Mouse (Mus musculus): ENCODE measurements around the gene Ano6. TPM values are rescaled to one million over a fixed set of nuclear protein-coding genes. Genes with fewer than 3 reads are reported as not detected.

Ano6 gene
- polyA plus RNA-seq, 1 experiment from 2014 or later = 7.8 TPM

DNA sequence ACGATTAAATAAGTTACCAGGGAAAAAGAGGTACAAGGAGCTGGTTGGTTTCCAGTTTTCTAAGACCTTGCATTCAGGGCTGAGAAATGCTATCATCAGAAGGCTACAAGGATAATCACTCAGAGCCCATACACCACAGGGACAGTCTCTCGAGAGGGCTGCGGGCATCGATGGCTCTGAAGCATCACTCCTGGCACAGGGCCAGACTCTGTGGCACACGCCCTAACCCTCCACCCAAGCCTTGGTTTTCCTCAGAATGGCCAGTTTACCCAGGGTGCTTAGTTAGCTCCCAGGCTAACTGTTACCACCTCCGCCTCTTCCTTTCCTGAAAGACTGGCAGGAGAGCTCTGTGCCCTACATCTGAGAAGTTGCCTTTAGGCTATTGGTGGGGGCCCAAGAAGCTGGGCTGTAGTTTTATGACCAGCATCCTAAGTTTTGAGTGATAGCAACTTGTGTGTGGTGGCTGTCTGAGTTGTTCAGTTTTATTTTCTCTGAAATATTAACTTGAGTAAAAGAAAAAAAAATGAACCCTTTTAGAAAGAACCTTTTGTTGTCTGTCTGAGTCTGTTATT, 57.9 kb downstream of the Ano6 start:
- ATAC-seq (ENCODE audit: low read depth) (peak; percentile 45; the same call in 1 of the 2 replicates), DNase-seq (no peak)
- Histone ChIP-seq H3K27ac (no peak overlapping the region), H3K9me3 (replicated peaks) (no peaks in the 10 kb centered on the region), H3K4me1 (replicated peaks) (peaks cover 42% of the 10 kb centered on the region), H3K27me3 (no peaks in the 10 kb centered on the region), H3K4me3 (replicated peaks) (no peak overlapping the region), H3K9ac (no peak overlapping the region), H3K36me3 (no peaks in the 10 kb centered on the region), H3K4me2 (no peak overlapping the region)
- WGBS (ENCODE audit: insufficient replicate concordance) = 58% methylated on average over 6 of the region's 6 CpGs

DNA sequence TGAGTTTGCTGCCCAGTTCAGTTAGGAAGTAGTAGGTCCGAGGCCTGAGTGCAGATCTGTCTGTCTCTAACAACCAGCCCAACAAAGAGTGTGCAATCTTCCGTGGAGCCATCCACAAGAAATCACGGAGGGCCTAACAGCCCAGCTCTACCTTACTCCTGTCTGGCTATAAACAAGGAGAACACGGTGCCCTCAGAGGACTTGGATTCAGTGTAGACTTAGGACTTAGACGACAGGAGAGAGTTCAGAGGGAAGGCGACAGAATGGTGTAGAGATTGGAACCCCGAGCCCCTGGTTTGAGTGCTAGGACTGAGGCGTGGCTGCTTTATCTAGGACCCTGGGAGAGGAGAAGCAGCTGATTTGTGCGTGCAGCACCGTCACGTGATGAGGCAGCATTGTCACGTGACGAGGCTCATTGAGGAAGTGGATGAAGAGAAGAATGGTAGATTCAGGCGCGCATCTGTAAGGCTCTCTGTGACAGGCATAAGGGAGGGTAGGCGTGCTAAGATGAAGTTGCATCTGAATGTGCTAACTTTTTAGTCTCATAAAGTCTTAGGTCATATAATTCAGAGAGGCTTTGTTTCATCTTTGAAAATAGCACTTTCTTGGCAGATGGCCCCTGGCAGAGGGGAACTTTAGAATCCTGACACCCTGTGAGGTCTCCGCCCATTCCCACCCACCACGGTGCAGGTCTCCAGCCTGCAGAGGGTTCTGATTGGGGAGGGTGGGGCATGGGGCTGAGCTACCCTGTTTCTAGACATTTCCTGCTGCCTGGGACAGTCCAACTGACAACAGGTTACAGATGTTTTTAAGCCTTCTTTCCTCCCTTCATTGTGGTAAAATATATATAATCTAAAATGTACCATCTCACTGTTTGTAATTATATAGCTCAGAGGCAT, 59.1 kb downstream of the Ano6 start:
- WGBS (ENCODE audit: insufficient replicate concordance) = 44% methylated on average over 18 of the region's 18 CpGs

DNA sequence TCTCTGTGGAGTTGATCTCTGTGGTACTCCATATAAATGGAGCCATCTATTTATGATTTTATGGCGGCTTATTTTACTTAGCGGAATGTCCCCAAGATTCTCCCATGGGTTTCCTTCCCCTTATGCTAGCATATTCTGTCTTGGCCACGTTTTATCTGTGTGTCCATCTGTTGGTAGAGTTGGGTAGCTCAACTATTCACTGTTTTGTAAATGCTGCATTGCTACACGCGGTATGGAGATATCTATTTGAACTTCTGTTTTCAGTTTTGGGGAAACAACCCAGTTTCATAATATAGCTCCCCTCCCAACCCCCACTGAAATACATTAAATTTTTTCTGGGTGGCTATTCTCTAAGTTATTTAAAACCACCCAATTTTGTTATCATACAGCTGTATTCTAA, 59.9 kb downstream of the Ano6 start:
- no peak overlapping the region for H3K9ac ChIP-seq
- DNase-seq (no peak), ATAC-seq (ENCODE audit: low read depth) (peak; percentile 70)
- peaks cover 42% of the 10 kb centered on the region for H3K4me1 ChIP-seq (replicated peaks)
- H3K4me3 ChIP-seq (replicated peaks) = no peak overlapping the region
- 27% methylated on average over 5 of the region's 5 CpGs for WGBS (ENCODE audit: insufficient replicate concordance)
- peaks cover 3% of the 10 kb centered on the region; the same call in 1 of the 2 replicates for H3K36me3 ChIP-seq
- no peaks in the 10 kb centered on the region for H3K9me3 ChIP-seq (replicated peaks)
- H3K4me2 ChIP-seq = peak overlapping the region; percentile 48
- H3K27ac ChIP-seq = peak overlapping the region; percentile 65
- no peaks in the 10 kb centered on the region for H3K27me3 ChIP-seq

More for the DNA sequence above, 59.1 kb downstream of the Ano6 start:
- H3K36me3 ChIP-seq = peaks cover under 1% of the 10 kb centered on the region; the same call in 1 of the 2 replicates
- H3K4me2 ChIP-seq = peak overlapping the region; percentile 48
- H3K27ac ChIP-seq = peak overlapping the region; percentile 45
- H3K4me3 ChIP-seq (replicated peaks) = peak overlapping the region; percentile 23
- no peak overlapping the region; the same call in 1 of the 2 replicates for H3K9ac ChIP-seq
- DNase-seq (peak; percentile 29), ATAC-seq (ENCODE audit: low read depth) (peak; percentile 83)
- H3K9me3 ChIP-seq (replicated peaks) = no peaks in the 10 kb centered on the region
- no peaks in the 10 kb centered on the region for H3K27me3 ChIP-seq
- H3K4me1 ChIP-seq (replicated peaks) = peaks cover 42% of the 10 kb centered on the region

DNA sequence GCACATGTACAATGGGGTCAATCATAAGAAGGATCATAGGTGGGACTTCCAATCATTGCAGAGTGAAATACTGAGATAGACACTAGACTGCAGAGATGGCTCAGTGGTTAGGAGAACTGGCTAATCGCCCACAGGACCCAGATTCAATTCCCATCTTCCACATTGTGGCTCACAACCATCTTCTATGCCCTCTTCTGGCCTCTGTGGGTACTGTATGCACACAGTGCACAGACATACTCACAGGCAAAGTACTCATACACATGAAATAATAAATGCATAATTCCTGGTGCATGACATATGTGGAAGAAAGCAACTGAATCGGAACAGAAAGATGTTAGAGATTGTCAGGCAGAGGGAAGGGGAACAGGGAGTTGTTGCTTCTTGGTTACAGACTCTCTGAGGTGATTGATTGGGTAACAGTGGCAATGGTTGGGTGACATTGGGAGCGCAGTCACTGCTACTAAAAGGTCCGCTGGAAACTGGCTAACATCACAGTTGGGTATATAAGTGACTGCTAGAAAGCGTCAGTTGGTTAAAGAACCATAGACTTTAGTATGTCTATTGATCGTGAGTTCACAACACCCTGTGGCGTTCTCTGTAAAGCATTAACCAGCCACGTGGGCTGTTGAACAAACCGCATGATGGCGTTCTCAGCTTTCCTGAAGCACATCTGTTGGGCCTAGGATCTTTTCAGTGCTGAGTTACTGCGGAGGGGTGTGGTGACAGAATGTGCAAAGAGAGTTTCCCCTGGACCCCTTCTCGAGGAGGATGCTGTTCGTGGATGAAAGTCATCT, 64.6 kb downstream of the Ano6 start:
- H3K9me3 ChIP-seq (replicated peaks) = no peaks in the 10 kb centered on the region
- peaks cover 19% of the 10 kb centered on the region for H3K4me1 ChIP-seq (replicated peaks)
- no peaks in the 10 kb centered on the region for H3K27me3 ChIP-seq
- no peak for DNase-seq
- peaks cover 3% of the 10 kb centered on the region; the same call in 1 of the 2 replicates for H3K36me3 ChIP-seq
- 72% methylated on average over 13 of the region's 13 CpGs for WGBS (ENCODE audit: insufficient replicate concordance)
- no peak overlapping the region for H3K9ac ChIP-seq
- H3K27ac ChIP-seq = no peak overlapping the region
- H3K4me3 ChIP-seq (replicated peaks) = no peak overlapping the region
- H3K4me2 ChIP-seq = no peak overlapping the region
- ATAC-seq (ENCODE audit: low read depth) = peak; percentile 50

DNA sequence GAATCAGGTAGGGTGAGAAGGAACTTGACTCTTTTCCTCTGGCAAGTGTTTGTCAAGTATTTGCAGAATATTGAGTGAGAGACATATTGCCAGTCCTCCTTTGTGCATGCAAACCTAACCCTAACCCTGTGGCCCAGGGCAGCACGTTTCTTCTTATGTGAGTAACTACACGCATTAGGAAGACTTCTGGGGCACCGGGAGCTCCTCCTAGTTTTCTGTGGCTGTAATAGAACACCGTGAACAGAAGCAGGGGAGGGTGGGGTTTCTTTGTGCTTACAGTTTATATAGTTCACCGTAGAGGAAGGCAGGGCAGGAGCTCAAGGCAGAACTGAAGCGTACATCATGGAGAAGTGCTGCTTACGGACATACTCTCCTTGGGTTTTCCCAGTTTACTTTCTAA, 65.3 kb downstream of the Ano6 start:
- ATAC-seq (ENCODE audit: low read depth) (no peak), DNase-seq (no peak)
- no peak overlapping the region for H3K27ac ChIP-seq

DNA sequence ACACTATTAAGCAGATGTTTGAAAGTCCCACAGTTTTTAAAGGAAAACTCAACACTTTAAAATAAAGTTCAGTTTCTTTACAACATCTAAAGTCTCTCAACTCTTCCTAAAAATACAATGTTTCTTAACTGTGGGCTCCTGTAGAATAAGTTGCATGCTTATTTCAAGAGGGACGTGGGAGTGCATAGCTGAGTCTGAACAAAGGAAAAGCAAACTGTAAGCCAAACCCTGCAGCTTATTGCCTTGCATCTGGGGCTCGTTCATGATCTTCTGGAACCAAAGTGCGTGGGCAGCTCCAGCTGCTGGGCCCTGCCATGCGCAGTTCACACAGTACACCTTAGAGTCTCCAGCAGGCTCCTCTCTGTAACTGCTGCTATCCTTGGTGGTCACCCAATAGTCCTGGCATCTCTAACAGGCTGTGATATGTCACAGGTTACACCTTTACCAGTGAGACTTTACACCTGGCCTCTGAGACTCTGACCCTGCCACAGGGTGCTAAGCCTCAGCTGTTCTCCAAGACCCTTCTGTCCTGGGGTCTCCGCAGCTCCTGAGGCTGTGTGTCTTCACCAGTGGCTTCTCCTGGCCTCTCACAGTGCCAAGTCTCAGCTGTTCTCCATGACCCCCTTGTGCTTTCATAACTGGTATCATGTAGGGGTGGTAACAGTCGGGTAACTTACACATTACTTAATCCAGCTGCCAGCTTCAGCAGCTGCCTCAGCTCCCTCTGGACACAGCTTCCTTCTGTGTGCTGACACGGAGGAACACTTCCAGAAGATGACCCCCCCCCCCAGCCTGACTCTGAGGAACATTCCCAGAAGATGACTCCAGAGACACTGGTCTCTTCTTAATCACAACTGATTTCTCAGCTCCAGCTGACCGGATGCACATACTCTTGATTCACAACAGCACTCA, 66.3 kb downstream of the Ano6 start:
- Histone ChIP-seq H3K9ac (no peak overlapping the region), H3K27me3 (no peaks in the 10 kb centered on the region), H3K27ac (no peak overlapping the region), H3K4me1 (replicated peaks) (peaks cover 9% of the 10 kb centered on the region; the same call in 1 of the 2 replicates), H3K4me2 (no peak overlapping the region), H3K4me3 (replicated peaks) (no peak overlapping the region), H3K36me3 (peaks cover 3% of the 10 kb centered on the region; the same call in 1 of the 2 replicates), H3K9me3 (replicated peaks) (no peaks in the 10 kb centered on the region)
- ATAC-seq (ENCODE audit: low read depth) (0 out of 2 replicates have a peak, but pooled peaks have one; percentile 25), DNase-seq (no peak)
- 68% methylated on average over 8 of the region's 8 CpGs for WGBS (ENCODE audit: insufficient replicate concordance)

More for the DNA sequence above, 65.3 kb downstream of the Ano6 start:
- Histone ChIP-seq H3K27me3 (no peaks in the 10 kb centered on the region), H3K36me3 (peaks cover 3% of the 10 kb centered on the region; the same call in 1 of the 2 replicates), H3K4me1 (replicated peaks) (peaks cover 12% of the 10 kb centered on the region), H3K9me3 (replicated peaks) (no peaks in the 10 kb centered on the region), H3K4me2 (no peak overlapping the region), H3K9ac (no peak overlapping the region), H3K4me3 (replicated peaks) (no peak overlapping the region)
- WGBS (ENCODE audit: insufficient replicate concordance) = 63% methylated on average over 7 of the region's 7 CpGs

DNA sequence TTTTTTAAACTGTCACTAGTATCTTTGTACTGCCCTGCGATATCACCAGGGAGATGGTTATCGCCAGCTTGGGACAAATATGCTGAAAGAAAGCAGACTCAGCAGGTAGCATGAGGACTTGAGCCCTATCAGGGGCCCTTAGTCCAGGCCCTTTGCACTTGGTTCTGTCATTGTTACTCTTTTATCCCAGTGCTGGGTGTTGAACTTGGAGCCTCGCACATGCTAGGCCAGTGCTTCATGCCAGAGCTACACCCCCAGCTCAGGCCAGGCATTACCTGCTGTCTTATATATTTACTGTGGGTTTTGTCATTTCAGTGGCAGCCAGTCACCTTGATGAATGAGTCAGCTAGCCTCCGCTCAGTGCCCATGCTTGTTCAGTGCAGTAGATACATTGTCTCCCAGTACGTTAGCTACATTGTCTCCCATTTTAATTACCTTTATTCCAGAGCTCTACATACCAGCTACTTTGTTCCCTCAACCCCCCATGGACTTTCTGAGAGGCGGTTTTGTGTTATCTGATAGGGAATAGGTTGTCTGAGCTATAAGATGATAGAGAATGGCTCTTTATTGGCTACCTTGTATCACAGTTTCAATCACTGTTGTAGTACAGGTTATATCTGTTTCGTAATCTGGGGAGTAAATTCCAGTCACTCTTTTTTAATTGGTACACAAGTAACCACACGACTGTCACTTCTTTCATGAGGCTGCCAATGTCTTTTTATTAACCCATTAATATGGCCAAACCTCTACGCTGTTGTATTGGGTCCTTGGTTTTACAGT, 68.4 kb downstream of the Ano6 start:
- H3K27ac ChIP-seq = no peak overlapping the region
- no peak overlapping the region for H3K4me2 ChIP-seq
- H3K4me1 ChIP-seq (replicated peaks) = peaks cover 9% of the 10 kb centered on the region; the same call in 1 of the 2 replicates
- H3K4me3 ChIP-seq (replicated peaks) = no peak overlapping the region
- ATAC-seq (ENCODE audit: low read depth) = 0 out of 2 replicates have a peak, but pooled peaks have one; percentile 21
- H3K27me3 ChIP-seq = no peaks in the 10 kb centered on the region
- WGBS (ENCODE audit: insufficient replicate concordance) = 67% methylated on average over 9 of the region's 9 CpGs
- H3K36me3 ChIP-seq = peaks cover 3% of the 10 kb centered on the region; the same call in 1 of the 2 replicates
- no peak overlapping the region for H3K9ac ChIP-seq
- H3K9me3 ChIP-seq (replicated peaks) = no peaks in the 10 kb centered on the region
- DNase-seq = no peak

DNA sequence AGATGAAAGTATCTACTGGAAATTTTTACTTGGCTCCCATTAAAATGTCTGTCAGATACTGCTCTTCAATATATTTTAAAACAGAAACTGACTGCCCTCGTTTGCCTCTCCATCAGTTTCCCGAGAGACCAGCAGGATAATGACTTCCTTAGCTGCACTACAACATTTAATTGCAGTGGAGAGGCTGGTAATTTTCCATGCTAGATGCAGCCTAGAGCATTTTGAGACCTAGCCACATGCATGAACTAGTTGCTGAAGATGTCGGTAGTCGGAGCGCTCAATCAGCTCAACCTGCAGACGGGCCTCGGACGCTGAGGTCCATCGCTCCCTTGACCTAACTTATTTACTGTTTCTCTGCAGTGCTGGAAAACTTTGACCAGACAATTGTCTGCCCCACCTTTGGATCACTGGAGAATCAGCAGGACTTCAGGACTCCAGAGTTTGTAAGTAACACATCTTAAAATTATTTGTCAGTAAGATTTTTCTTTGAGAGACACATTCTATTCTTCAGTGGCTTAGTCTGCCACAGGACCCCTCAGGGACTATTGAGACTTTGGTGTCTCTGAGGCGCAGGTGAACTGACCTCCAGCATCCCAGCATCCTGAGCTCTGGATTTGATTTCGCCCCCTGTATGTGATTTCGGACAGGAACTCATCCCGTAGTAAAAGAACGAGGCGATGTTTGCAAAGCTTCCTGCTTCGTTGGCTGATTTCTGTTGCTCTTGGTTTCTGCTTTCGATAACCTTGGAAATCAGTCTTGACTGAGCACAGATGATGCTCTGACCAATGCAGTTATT, 73.4 kb downstream of the Ano6 start:
- 83% methylated on average over 17 of the region's 17 CpGs for WGBS (ENCODE audit: insufficient replicate concordance)
- no peak for DNase-seq

DNA sequence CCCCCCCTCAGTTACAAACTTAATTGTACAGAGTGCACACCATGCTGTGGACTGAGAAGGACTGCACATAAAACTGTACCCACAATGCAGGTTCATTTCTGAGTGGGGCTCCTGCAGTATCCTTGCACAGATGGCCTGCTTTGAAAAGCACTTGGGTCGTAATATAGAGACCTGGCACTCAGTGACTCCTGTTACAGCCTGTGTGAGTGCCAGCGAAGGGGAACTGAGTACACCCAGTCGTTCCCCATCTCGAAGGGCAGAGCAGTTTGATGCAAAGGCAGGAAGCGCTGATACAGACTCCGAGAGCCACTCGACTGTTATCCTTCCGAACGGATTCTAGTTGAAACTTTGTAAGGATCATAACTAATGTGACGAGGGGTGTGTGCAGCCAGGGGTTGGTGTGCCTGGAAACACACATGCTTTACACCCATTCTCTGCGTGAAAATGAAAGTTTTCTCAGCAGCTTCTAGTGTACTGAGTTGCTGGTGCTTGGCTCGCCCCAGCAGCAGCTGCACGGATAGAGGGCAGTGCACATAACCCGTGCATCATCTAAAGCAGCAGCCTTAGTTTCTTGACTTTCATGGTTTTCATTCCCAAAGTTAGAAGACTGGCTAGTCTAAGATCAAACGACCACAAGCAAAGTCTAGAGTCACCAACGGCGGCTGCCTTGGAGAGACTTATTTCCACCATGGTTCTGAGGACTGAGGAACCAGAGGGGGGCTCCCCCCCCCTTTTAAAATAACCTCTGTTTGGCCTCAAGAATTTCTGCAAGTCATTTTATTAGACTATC, 74.9 kb downstream of the Ano6 start:
- Histone ChIP-seq H3K4me2 (no peak overlapping the region), H3K9me3 (replicated peaks) (no peaks in the 10 kb centered on the region), H3K4me1 (replicated peaks) (no peaks in the 10 kb centered on the region), H3K27me3 (no peaks in the 10 kb centered on the region), H3K9ac (no peak overlapping the region), H3K27ac (no peak overlapping the region), H3K4me3 (replicated peaks) (no peak overlapping the region), H3K36me3 (peaks cover 2% of the 10 kb centered on the region; the same call in 1 of the 2 replicates)
- ATAC-seq (ENCODE audit: low read depth) (no peak), DNase-seq (no peak)
- 81% methylated on average over 17 of the region's 17 CpGs for WGBS (ENCODE audit: insufficient replicate concordance)

More for the DNA sequence above, 73.4 kb downstream of the Ano6 start:
- Histone ChIP-seq H3K27me3 (no peaks in the 10 kb centered on the region), H3K4me1 (replicated peaks) (peaks cover 2% of the 10 kb centered on the region; the same call in 1 of the 2 replicates), H3K9ac (no peak overlapping the region), H3K36me3 (peaks cover 2% of the 10 kb centered on the region; the same call in 1 of the 2 replicates), H3K9me3 (replicated peaks) (no peaks in the 10 kb centered on the region), H3K4me2 (no peak overlapping the region), H3K27ac (no peak overlapping the region), H3K4me3 (replicated peaks) (no peak overlapping the region)
- ATAC-seq (ENCODE audit: low read depth) = no peak

All from liver, embryonic 13.5 days (tissue).